Mouse (Mus musculus): ENCODE measurements around the gene Tpk1.
A peak's percentile ranks its signal among the peaks of the same experiment; 100 is the strongest.

Tpk1 gene

DNA sequence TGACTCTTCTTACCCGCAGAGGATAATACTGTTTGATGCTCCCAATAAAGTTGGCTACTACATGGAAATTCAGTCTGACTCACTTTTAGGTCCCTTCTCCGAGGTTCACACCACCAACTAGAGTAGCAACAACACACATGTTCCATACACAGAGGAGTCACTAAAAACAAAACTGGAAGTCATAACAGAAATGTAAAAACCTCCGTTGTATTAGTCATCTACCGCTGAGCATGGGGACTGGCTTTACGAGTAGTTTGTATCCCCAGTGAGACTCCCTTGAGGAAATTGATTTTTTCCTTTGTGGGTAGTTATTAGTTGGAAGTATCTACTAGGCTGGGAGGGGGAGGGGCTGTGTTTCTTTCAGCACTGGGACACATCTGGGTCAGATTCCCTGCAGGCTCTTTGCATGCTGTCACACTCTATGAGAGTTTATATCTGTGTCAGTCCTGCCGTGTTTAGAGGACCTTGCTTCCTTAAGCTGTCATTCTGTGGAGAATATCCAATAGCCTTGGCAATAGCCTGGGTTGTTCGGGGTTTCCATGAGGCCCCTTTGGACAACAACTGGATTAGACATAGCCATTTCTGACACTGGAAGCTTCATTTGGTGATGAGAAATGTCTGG lies 245.6 kb downstream of the Tpk1 start:
- no peak for DNase-seq

DNA sequence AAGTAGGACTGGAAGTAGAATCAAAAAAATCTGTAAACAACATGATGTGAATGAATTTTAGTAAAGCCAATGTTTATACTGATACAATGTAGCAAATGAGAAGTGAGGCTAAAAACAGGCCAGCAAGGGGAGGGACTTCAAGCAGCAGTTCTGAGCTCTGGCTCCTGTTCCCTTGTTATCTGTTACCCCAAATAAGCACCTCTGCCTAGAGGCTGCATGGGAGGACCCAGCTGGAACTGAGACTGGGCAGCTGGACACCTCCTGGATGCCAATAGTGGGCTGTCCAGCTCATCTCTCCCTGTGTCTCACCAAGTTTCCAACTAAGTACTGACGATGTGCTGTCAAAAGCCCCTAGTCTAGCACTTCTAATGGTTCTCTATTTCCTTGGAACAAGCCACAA lies 257.1 kb downstream of the Tpk1 start:
- no peak for DNase-seq

DNA sequence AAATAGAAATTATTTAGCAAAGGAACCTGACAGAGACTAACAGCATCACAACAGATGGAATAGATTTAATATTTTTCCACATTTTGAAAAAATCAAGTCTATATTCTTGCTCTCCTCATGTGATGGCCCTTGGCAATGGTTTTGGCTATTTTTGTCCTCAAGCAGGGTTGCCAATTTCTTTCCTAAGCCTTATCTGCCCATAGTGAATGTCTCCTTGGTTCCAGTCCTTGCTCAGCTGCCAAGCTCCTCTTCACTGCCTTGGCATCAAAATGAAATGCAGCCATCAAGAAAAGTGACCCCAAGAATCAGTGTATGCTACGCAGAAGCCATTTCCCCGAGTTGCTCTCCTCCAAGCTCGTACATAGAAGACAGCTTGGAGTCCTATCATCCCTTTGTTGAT lies 263.0 kb downstream of the Tpk1 start:
- DNase-seq: peak; percentile 82

DNA sequence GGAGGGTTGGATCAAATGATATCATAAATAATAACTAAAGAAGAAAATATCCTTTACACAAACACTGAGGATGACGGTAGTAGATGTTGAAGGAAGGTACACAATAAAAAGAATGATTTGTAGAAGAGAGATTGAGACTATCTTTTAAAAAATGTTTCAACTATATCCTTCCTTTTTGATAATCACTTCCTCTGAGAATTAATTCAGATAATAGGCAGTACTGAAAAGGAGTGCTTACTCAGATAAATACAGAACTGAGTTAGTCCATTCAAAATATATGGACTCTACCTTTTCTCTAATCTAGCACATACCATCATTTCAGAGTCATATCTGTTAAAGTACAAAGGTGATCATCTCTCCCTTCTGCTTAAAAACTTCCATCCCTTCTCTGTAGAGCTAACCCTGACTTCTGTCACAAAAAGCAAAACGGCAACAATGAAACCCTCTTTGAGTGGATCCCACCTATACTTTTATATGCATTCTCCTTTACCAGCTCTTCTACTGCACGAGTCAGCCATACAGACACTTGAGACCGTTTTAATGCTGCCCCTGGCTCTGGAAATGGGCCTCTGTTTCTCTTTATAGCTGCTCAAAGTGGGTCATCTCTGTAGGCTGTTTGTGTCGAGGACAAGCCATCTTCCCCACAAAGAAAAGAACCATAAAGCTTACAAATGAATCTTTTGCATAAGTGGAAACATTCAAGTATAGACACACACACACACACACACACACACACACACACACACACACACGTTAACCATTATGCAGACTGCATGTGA lies 263.7 kb downstream of the Tpk1 start:
- DNase-seq: peak; percentile 31

DNA sequence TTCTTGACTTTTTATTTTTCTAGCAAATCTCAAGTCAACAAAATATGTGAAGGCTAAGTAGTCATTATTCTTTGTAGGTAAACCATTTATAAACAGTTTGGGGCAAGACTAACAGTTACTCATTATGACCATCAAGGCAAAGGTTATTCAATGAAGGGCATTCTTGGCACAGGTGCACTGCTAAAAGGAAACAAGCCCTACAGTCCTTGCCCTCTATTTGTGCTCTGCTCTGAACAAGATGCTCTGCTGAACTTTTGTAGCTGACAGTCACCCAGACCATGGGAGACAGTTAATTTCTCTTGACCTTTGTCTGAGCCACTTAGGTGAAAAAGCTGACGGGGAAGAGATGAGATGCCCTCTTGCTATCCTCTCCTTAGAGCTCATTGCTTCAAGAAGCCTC lies 269.7 kb downstream of the Tpk1 start:
- no peak for DNase-seq

DNA sequence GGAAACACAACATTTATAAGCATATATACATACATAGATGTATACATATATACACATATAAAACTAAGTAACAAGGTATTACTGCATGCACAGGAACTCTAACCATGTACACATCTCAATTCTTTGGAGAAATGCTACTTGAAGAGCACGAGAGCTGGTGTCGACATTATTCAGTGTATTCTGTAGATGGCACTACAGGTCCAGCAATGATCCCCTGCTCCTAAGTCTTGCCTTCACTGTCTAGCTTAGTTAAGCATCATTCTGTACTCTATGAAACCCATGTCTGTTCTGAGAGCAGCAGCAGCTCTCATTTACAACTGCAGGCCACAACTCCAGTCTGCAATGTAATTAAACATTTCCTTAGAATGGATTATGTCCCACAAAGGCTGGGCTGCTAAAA lies 270.5 kb downstream of the Tpk1 start:
- peak; percentile 74 for DNase-seq

DNA sequence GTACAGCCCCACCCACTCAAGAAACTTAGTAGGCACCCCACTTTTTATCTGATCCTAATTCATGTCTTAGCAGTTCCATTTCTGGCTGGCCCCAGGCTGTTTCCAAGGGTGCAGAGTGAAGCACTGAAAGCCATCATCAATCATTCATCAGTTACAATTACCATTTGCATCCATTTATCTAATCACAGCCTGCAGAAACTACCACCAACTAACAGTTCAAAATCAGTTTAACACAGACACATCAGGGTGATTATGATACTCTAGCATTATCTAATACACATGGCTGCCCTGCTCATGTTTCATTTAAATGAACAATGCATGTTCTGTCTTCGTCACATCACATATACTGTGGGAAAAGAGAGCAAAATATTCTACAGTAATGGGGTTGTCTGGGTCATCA lies 274.7 kb downstream of the Tpk1 start:
- no peak for DNase-seq

DNA sequence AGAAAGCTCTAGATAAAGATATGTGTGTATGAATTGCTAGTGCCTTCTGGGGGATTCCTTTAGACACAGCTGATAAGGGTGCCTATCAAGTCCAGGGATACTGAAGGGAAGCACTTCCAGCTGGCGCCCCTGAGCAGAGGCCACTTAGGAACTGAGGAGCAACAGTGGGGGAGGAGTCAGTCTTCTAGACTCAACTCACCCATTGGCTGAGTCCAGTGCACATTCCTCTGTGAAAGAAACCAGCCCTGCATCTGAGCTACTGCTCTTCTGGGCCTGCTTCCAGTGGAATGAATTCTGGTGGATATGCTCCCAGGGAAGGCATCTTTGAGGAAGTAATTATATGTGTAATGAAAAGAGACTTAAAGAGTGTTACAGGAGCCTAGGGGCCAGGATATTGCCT lies 278.8 kb downstream of the Tpk1 start:
- no peak for DNase-seq

DNA sequence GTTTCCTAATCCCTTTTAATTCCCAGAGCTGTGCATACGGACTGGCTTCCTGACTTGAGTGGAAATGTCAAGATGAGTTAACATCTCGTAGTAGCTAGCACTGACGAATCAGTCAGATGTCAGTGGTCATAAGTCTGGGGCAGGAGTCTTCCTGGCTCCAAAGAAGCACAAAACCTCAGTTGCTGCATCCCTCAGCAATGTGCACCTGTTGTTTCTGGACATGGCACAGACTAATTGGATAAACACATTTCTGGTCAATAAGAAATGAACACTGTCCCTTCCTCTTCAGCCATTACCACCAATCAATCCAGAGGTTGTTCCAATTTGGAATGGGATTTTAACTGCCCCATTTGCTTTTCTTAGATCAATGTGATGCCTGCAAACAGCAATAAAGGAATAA lies 281.2 kb downstream of the Tpk1 start:
- no peak for DNase-seq

DNA sequence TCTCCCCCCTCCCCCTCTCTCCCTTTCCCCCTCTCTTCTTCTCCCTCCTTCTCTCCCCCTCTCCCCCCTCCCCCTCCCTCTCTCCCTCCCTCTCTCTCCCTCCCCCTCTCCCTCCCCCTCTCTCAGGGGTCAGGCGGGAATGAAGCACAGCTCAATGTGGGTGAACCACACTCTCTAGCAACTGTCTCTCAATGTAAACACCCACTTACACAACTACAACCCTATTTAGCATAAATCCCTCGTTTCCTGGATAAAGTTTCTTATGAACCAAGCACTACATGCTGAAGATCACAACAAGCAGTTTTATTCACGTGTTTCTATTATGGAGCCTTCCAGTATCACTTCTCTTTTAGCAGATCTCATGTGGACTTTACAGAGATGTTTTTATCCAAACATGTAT lies 281.8 kb downstream of the Tpk1 start:
- DNase-seq: no peak

DNA sequence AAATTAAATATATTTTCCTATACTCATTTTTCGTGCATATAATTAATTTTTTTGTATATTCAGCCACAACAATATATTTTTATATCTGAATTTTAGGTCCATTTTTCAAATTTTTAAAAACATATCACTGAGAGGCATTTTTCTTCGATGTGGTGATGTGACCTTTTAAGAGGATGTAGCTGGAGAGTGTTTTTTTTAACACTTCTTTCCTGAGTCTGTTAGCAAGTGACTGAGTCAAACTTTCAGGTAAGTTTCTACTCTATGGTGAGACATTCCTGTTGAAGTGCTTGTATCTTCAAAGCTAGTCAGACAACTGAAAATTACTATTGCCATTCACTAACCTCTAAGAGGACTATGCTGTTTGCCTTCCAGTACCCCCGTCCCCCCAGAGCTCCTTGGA lies 283.3 kb downstream of the Tpk1 start:
- no peak for DNase-seq

DNA sequence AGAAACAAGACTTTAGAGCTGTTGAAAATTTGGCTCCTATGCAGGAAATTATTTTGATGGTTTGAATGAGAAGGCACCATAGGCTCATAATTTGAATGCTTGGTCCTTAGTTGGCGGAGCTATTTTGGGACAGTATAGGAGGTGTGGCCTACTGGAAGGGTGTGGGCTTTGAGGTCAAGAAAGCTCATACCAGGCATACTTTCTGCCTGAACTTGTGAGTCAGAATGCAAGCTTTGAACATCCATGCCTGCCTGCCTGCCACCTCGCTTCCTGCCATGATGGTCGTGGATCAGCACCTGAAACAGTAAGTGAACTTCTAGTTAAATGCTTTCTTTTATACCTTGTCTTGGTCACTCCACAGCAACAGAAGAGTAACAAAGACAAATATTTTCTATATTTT lies 283.8 kb downstream of the Tpk1 start:
- DNase-seq: no peak

DNA sequence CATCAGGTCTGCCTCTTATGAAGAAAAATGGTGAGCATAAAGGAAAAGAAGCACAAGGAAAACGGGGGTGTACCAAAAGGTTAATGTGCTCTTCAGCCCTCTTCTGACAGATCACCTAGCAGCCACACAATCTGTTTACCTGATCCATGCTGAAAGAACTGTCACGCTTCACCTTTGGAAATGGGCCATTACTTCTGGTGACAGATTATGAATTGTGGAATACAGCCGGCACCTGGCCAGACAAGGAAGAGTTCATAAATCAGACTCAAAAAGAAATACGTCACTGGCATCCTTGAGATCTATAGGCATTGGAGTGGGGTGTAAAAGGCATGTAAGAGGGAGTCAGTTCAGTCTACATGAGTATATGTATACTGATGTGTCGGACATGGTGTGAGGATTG lies 292.9 kb downstream of the Tpk1 start:
- peak; percentile 74 for DNase-seq

DNA sequence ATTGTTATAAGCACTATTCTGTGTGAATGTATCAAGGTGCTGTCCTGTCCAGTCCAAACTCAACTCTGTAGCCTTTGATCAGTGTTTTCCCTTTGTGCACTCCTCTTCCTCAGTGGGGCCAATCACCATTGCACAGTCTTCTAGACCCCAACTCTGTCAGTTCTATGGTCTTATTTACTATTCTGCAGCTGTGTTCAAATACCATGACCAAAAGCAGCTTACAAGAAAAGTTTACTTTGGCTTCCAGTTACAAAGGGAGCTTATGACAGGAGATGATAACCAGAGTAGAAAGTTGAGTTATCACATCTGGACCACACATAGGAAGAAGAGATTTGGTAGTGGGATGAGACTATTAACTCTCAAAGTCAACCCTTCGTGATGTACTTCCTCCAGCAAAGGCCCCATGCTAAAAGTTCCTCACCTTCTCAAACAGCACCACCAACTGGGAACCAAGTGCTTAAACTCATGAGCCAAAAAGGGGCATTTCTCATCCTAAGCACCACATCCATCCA lies 298.6 kb downstream of the Tpk1 start:
- no peak for DNase-seq

DNA sequence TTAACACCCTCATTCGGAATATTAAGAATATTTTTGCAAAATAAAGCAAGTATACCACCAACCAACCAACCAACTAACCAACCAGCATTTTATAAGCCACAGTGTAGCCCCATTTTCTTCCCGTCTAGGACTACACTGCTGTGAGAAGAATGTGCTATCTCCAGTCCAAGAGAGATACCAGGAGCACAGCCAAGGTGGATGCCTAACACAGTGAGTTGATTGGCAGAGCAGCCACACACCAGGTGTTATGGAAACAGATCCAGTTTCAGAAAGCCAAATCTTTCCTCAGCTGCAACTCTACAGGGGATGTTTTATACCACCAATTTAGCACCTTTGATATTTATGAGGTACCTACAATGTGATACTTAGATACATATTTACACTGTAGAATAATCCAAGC lies 299.1 kb downstream of the Tpk1 start:
- peak; percentile 87 for DNase-seq

DNA sequence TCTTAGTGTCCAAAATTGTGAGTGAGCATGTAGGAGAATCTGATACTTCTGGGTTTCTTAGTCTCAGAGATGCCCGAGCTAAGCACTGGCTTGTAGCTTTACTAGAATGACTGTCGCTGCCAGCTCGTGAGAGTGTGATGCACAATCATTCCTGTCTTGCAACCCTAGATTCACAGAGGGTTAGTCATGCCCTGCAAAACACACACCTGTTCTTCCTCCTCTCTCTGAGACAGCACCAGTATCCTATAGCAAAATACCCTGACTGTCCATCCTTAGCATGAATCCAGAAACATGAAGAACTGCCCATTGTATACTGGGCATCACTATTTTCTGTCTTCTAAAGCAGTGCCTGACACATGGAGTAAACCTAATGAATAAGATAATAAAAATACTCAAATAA lies 302.2 kb downstream of the Tpk1 start:
- DNase-seq: no peak

DNA sequence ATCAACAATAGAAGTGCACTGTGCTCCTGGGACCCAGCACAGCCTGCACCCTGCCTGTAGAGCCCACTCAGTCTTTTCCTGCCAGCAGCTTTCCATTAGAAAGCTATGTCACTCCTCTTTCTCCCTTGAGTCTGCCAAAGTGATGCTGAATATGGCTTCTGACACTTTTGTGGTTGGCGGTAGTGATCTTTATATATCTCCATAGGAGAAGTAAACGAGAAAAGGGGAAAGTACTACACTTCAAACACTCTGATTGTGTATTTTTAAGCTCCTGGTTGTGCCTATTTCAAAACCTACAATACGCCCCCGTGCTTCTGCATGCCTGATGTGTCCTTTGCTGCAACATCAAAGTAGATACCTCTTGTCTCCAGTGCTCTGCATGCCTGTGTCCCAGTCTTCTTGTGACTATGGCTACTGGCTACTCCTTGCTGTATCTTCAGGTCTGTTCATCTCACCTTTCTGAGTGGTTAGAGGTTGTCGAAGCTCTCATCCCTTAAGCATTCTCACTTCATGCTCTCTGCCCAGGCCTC lies 302.7 kb downstream of the Tpk1 start:
- DNase-seq: no peak

DNA sequence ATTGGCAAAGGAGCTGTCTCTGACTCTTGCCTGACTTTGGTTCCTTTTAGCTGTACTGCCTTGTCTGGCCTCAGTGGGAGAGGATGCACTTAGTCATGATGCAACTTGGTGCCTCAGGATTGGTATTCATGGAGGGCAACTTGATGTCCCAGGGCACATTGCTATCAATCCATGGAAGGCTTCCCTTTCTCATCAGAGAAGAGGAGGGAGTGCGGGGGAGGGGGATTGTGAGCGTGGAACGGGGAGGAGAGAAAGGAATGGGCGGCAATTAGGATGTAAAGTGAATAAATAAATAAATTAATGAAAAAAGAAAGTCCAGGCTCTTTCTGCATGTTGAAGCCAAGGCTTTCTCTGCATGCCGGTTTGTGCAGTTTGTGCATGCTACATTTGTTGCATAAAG lies 304.8 kb downstream of the Tpk1 start:
- DNase-seq: no peak

DNA sequence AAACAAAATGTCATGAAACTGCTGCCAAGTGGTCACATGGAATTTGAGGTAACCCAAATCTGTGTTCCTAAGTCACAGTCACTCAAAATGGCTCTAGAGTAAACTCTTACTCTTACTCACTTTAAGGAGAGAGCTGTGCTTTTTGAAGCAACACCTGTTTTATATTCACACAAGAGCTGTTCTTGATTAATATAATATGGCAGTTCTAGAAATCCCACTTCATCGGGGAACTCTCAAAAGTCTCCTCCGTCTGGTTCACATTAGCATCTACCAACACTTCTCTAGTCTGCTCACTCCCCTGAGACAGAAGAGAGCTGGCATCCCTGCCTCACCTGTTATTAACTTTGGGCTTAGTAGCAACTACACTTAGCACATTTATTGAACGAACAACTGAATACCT lies 305.9 kb downstream of the Tpk1 start:
- no peak for DNase-seq

DNA sequence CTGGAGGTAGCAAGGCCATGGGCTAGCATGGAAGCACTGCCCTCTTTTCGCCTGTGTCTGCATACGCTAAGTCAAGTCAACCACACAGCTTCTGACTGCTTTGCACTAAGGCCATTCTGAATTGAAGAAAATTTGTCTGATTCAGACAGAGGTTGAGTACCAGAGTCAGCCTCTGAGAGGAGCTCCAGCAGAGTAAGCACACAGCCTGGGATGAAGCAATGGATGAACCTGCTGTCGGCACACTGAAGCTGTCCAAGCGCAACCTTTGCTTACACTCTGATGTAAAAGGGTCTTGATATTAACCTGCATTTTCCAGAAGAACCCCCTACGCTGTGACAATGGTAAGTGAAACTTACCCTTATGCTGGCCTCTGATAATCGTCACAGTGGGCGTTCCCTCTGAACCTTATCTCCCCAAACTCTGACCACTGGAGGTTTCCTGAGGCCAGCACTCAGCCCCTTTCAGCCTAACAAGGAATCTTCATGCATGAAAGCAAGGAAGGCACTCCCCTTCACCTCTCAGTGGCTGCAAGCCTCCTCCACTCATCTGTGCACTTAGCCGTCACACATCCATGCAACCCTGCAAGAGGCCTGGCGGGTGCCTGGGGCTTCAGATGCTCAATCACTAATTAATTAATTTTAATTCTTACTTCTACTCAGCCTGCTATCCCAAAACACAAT lies 311.4 kb downstream of the Tpk1 start:
- no peak for DNase-seq

DNA sequence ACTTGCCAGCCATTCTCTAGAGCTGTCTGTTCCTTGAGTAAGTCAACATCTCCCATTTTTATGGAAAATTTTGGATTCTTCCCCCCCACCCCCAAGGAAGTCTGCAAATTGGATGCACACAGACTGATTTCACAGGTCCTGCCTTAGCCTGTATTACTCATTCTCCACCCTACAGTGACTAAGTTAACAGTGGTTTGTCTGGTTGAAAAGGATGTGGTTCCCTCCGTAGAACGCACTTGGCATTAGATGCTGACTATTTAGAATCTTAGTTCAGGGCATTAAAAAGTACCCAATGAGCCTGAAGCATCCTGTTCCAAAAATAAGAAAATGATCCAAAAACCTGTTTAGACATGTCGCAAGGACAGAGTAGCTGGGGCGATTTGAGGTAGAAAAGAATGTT lies 312.6 kb downstream of the Tpk1 start:
- no peak for DNase-seq

DNA sequence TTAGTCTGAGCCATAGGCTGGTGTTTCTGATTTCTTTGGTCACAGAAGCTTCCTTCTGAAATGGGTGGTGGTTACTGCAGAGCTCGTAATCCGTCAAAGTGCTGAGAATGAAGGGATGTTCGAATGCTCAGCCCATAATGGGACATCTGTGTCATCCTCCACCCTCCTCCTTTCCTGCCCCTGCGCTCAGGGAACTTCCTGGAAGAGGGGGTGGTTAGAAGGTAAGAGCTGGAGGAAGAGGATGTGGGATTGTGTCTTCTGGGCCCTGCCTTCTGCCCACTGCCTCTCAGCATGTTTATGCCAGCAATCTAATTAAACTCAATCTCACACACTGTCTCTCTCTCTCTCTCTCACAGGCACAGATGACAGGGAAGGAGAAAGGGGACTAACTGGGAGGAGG lies 317.0 kb downstream of the Tpk1 start:
- no peak for DNase-seq

DNA sequence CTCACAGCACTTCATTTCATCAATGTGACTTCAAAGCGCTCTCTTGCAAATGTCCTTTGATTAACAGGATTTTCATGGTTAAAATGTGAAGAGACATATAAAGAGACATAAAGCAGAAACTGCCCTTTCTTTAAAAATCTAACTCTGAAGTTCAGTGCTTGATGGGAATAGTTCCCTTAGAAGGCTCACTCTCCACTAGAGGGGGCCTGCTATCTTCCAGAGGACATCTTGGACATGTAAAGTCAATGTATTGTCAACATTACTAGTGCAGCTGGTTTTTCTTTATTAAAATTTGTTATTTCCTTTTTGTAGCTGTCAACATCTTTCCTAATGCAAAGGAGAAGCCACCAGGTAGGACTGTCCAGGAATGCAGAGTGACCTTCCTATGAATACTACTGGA lies 318.4 kb downstream of the Tpk1 start:
- no peak for DNase-seq

DNA sequence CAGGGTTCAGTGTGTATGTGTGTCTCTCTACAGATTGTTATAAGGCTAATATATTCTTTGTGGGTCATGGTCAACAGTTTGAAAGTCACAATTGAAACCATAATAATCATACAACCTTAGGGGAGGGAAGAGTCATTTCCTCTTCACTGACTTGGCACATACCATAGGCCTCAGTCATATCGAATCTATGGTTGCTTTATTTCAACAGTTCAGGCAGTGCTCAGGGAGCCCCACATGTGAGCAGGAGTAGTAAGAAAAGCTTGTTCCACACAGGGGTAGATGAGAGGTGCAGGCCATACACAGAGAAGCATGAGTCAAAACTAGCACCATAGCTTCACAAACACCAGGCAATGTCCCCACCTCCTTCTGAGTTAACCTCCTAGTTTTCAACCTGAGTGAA lies 323.1 kb downstream of the Tpk1 start:
- no peak for DNase-seq

Data from cerebellum, adult 9-10 months (tissue).